9 mouse cellular contexts compared by ENCODE assay signal in the genomic region with DNA sequence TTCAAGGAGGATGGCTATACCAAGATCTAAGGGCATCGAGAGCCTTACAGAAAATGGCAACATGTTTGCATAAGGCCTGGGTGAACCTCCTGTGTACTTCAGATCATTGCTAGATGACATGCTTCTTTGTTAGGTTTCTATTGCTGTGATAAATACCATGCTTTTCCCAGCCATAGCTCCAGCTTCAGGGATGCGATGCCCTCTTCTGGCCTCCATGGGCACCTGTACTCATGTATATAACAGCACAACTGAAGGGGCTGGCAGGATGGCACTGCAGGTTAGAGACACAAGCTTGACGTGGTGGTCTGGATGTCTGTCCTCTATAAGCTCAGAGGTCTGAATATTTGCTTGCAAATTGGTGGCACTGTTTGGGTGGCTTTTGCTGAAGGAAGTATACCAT. TPM values are rescaled to one million over a fixed set of nuclear protein-coding genes. Genes with fewer than 3 reads are reported as not detected.
DNase-seq lines count a peak whose midpoint lies in the region; ATAC-seq and TF ChIP-seq lines count a peak whose summit lies in the region.
"Had no signal": no experiment of that assay in that cellular context is flagged by ENCODE, and none has a peak within 500 bp of the region (broad histone marks: within the 10 kb centered on the region; RNA-seq: fewer than 3 reads in every experiment).

No protein-coding gene starts in this region.

- H3K9me3 ChIP-seq in MEL (replicated peaks; ENCODE audit: insufficient read depth, low read length): no peaks in the 10 kb centered on the region
- H3K9me3 ChIP-seq in hindbrain, embryonic 15.5 days: no peaks in the 10 kb centered on the region
- H3K9me3 ChIP-seq in neural tube, embryonic 13.5 days: no peaks in the 10 kb centered on the region

- peaks cover 3 to 5% of the 10 kb centered on the region in 2 experiments for H3K27me3 ChIP-seq in MEL (ENCODE audit: control insufficient read depth in 1 of 2, insufficient read depth in 2 of 2, low read length in 2 of 2)
- no peaks in the 10 kb centered on the region for H3K27me3 ChIP-seq in hindbrain, embryonic 15.5 days
- no peaks in the 10 kb centered on the region for H3K27me3 ChIP-seq in neural tube, embryonic 13.5 days

- H3K4me3 ChIP-seq in layer of hippocampus, adult 2 months: no peak overlapping the region
- no peak overlapping the region for H3K4me3 ChIP-seq in MEL (ENCODE audit: control insufficient read depth in 1 of 2, insufficient read depth in 1 of 2, low read depth in 2 of 2, low read length in 2 of 2)
- no peak overlapping the region for H3K4me3 ChIP-seq in hindbrain, embryonic 15.5 days
- no peak overlapping the region for H3K4me3 ChIP-seq in neural tube, embryonic 13.5 days
- H3K4me3 ChIP-seq: erythroblast, embryonic 14.5 days had no signal

- 57% methylated on average over 3 of the region's 3 CpGs for WGBS in hindbrain, embryonic 15.5 days
- 61% methylated on average over 3 of the region's 3 CpGs for WGBS in neural tube, embryonic 13.5 days

- H3K36me3 ChIP-seq in MEL (ENCODE audit: control insufficient read depth in 1 of 2, insufficient read depth in 2 of 2, low read length in 2 of 2): no peaks in the 10 kb centered on the region
- no peaks in the 10 kb centered on the region for H3K36me3 ChIP-seq in hindbrain, embryonic 15.5 days
- H3K36me3 ChIP-seq in neural tube, embryonic 13.5 days: no peaks in the 10 kb centered on the region

- no peak for TF ChIP-seq EP300 in MEL (IDR thresholded peaks at IDR 0.05; ENCODE audit: low read depth in 1 of 2, low read length in 2 of 2)

- ATAC-seq in hindbrain, embryonic 15.5 days (ENCODE audit: low FRiP score, low read depth): peak; percentile 81; the same call in 1 of the 2 replicates
- ATAC-seq in neural tube, embryonic 13.5 days (ENCODE audit: low read depth): peak; percentile 82

- no peak overlapping the region for H3K9ac ChIP-seq in MEL (ENCODE audit: control insufficient read depth, low read depth, low read length, poor library complexity, severe bottlenecking)
- no peak overlapping the region for H3K9ac ChIP-seq in hindbrain, embryonic 15.5 days
- H3K9ac ChIP-seq in neural tube, embryonic 13.5 days: no peak overlapping the region

- no peaks in the 10 kb centered on the region for H3K79me2 ChIP-seq in MEL (ENCODE audit: control insufficient read depth, insufficient read depth, low read length, poor library complexity)

- peak; percentile 78 for TF ChIP-seq CTCF in layer of hippocampus, adult 2 months (conservative IDR thresholded peaks at IDR 0.05)
- peak in 2 of 3 experiments; percentile 51 to 52; a peak in 4 of 6 replicates for TF ChIP-seq CTCF in MEL (IDR thresholded peaks at IDR 0.05 in 2 of 3, conservative IDR thresholded peaks at IDR 0.05 in 1 of 3; ENCODE audit: control insufficient read depth in 1 of 3, insufficient read depth in 1 of 3, low read depth in 2 of 3, low read length in 3 of 3, poor library complexity in 1 of 3, severe bottlenecking in 1 of 3)

- no peak overlapping the region for H3K27ac ChIP-seq in layer of hippocampus, adult 2 months
- no peak overlapping the region for H3K27ac ChIP-seq in MEL (ENCODE audit: control insufficient read depth, low read depth, low read length)
- H3K27ac ChIP-seq in hindbrain, embryonic 15.5 days (replicated peaks): no peak overlapping the region
- no peak overlapping the region for H3K27ac ChIP-seq in neural tube, embryonic 13.5 days (replicated peaks)

- peak; percentile 48 for TF ChIP-seq RAD21 in MEL (IDR thresholded peaks at IDR 0.05; ENCODE audit: low read depth, low read length)

- TF ChIP-seq POLR2A in MEL (IDR thresholded peaks at IDR 0.05; ENCODE audit: control insufficient read depth in 1 of 2, insufficient read depth in 1 of 2, low read depth in 1 of 2, low read length in 2 of 2, poor library complexity in 1 of 2): no peak

- no peak for DNase-seq in layer of hippocampus, adult 2 months (ENCODE audit: low spot score in 2 of 2)
- no peak for DNase-seq in layer of hippocampus, postnatal 36 days
- DNase-seq in MEL (ENCODE audit: low read depth, low spot score): peak; percentile 23
- peak; percentile 34 to 62 for DNase-seq in cerebellum, postnatal 25 days
- DNase-seq in frontal cortex, postnatal 10 days (ENCODE audit: low spot score in 2 of 2): no peak

- H3K4me1 ChIP-seq in MEL (ENCODE audit: control insufficient read depth in 1 of 2, insufficient read depth in 2 of 2, low read length in 2 of 2): no peaks in the 10 kb centered on the region
- H3K4me1 ChIP-seq in hindbrain, embryonic 15.5 days (replicated peaks): no peaks in the 10 kb centered on the region
- H3K4me1 ChIP-seq in neural tube, embryonic 13.5 days (replicated peaks): no peaks in the 10 kb centered on the region

- H3K4me2 ChIP-seq in hindbrain, embryonic 15.5 days: no peak overlapping the region
- no peak overlapping the region for H3K4me2 ChIP-seq in neural tube, embryonic 13.5 days

TF ChIP-seq in MEL, 35 proteins besides CTCF, POLR2A, EP300 and RAD21:
- TF ChIP-seq NRF1 (IDR thresholded peaks at IDR 0.05; ENCODE audit: insufficient read depth, low read depth, low read length, poor library complexity, severe bottlenecking): no peak
- peak; percentile 44 for TF ChIP-seq SMC3 (IDR thresholded peaks at IDR 0.05; ENCODE audit: low read depth, low read length)
TF ChIP-seq in MEL: peak in this region for 1.

RNA-seq across cellular contexts. Expression of a gene that starts 14.0 kb away (rescaled TPM):
- total RNA-seq in layer of hippocampus, adult 2 months (2021): 1 to 10 TPM; 1.2 to 1.4 TPM
- total RNA-seq in layer of hippocampus, postnatal 36 days (2021): under 1 TPM; 0.61 to 0.95 TPM
- total RNA-seq in MEL (2012; rRNA removed): not detected in 2 replicates
- not detected for polyA plus RNA-seq in MEL (2012; ENCODE audit: insufficient read depth in 1 of 2, insufficient read length in 2 of 2, low read depth in 1 of 2, low replicate concordance in 2 of 2, missing spikeins in 1 of 2)
- polyA plus RNA-seq in hindbrain, embryonic 15.5 days (2015; fragmentation: Nextera tagmentation; extraction: Ambion mirVana): 0.18 and 0.21 TPM in 2 replicates
- 0.11 TPM in 1 of 2 replicates, not detected in the other for polyA plus RNA-seq in neural tube, embryonic 13.5 days (2015; fragmentation: Nextera tagmentation; extraction: Ambion mirVana)
- polyA plus RNA-seq: erythroblast, embryonic 14.5 days; limb, embryonic 14.5 days had no signal

RNA-seq across cellular contexts. Expression of a gene that starts 19.5 kb away (rescaled TPM):
- 1 to 10 TPM; 4.5 to 5.3 TPM for total RNA-seq in layer of hippocampus, adult 2 months (2021)
- 1 to 10 TPM; 4.4 to 4.8 TPM for total RNA-seq in layer of hippocampus, postnatal 36 days (2021)
- not detected in 2 replicates for total RNA-seq in MEL (2012; rRNA removed)
- polyA plus RNA-seq in MEL (2012; ENCODE audit: insufficient read depth in 1 of 2, insufficient read length in 2 of 2, low read depth in 1 of 2, low replicate concordance in 2 of 2, missing spikeins in 1 of 2): not detected
- 30.7 and 30.9 TPM in 2 replicates for polyA plus RNA-seq in hindbrain, embryonic 15.5 days (2015; fragmentation: Nextera tagmentation; extraction: Ambion mirVana)
- polyA plus RNA-seq in neural tube, embryonic 13.5 days (2015; fragmentation: Nextera tagmentation; extraction: Ambion mirVana): 16.7 and 20.0 TPM in 2 replicates
- polyA plus RNA-seq: erythroblast, embryonic 14.5 days had no signal

RNA-seq across cellular contexts. Expression of a gene that starts 50.0 kb away (rescaled TPM):
- total RNA-seq in layer of hippocampus, adult 2 months (2021): 100 to 1,000 TPM; 401 to 415 TPM
- total RNA-seq in layer of hippocampus, postnatal 36 days (2021): 100 to 1,000 TPM; 388 to 405 TPM
- total RNA-seq in MEL (2012; rRNA removed): not detected in 2 replicates
- not detected for polyA plus RNA-seq in MEL (2012; ENCODE audit: insufficient read depth in 1 of 2, insufficient read length in 2 of 2, low read depth in 1 of 2, low replicate concordance in 2 of 2, missing spikeins in 1 of 2)
- 24.1 and 27.7 TPM in 2 replicates for polyA plus RNA-seq in hindbrain, embryonic 15.5 days (2015; fragmentation: Nextera tagmentation; extraction: Ambion mirVana)
- 16.6 and 18.3 TPM in 2 replicates for polyA plus RNA-seq in neural tube, embryonic 13.5 days (2015; fragmentation: Nextera tagmentation; extraction: Ambion mirVana)
- polyA plus RNA-seq: erythroblast, embryonic 14.5 days had no signal

Comparison
In these comparisons a context has a peak if more than half of its experiments do, and no peak if none do; other contexts are left out.
1. DNase-seq: peak in MEL (single experiment) and cerebellum, postnatal 25 days (2 of 2); none in layer of hippocampus, adult 2 months (0 of 2), layer of hippocampus, postnatal 36 days (0 of 2) and frontal cortex, postnatal 10 days (0 of 2).
2. RNA of a gene that starts 50.0 kb away (total RNA-seq): 401 to 415 TPM in layer of hippocampus, adult 2 months and 388 to 405 TPM in layer of hippocampus, postnatal 36 days; not detected in MEL; every median in the first group is over 100 times any median in the second.